Mouse (Mus musculus): Measurements from ENCODE around the gene Fhit.

Gene Fhit

GRCm38 (mm10) chr14:9620902-9621540 lies 1540.8 kb downstream of the Fhit start:
- DNase-seq (ENCODE audit: low read depth in 2 of 2, low spot score in 2 of 2): no peak

- no peak for DNase-seq (ENCODE audit: low read depth in 2 of 2, low spot score in 2 of 2)
Measured at GRCm38 (mm10) chr14:9619840-9620239, 1542.0 kb downstream of the Fhit start.

GRCm38 (mm10) chr14:9613126-9613525 lies 1548.7 kb downstream of the Fhit start:
- DNase-seq (ENCODE audit: low read depth in 2 of 2, low spot score in 2 of 2): no peak

- DNase-seq (ENCODE audit: low read depth in 2 of 2, low spot score in 2 of 2): no peak
Measured at GRCm38 (mm10) chr14:9609120-9609519, 1552.7 kb downstream of the Fhit start.

GRCm38 (mm10) chr14:9606584-9607377 lies 1555.1 kb downstream of the Fhit start:
- no peak for DNase-seq (ENCODE audit: low read depth in 2 of 2, low spot score in 2 of 2)

GRCm38 (mm10) chr14:9600271-9600670 lies 1561.6 kb downstream of the Fhit start:
- no peak for DNase-seq (ENCODE audit: low read depth in 2 of 2, low spot score in 2 of 2)

- DNase-seq (ENCODE audit: low read depth in 2 of 2, low spot score in 2 of 2): no peak
Measured at GRCm38 (mm10) chr14:9597460-9597977, 1564.3 kb downstream of the Fhit start.

GRCm38 (mm10) chr14:9589121-9589520 lies 1572.7 kb downstream of the Fhit start:
- no peak for DNase-seq (ENCODE audit: low read depth in 2 of 2, low spot score in 2 of 2)

- DNase-seq (ENCODE audit: low read depth in 2 of 2, low spot score in 2 of 2): no peak
Measured at GRCm38 (mm10) chr14:9587900-9588299, 1573.9 kb downstream of the Fhit start.

GRCm38 (mm10) chr14:9583227-9584155 lies 1578.3 kb downstream of the Fhit start:
- DNase-seq (ENCODE audit: low read depth in 2 of 2, low spot score in 2 of 2): no peak

GRCm38 (mm10) chr14:9556333-9556732 lies 1605.5 kb downstream of the Fhit start:
- DNase-seq (ENCODE audit: low read depth in 2 of 2, low spot score in 2 of 2): no peak

GRCm38 (mm10) chr14:9555807-9556206 lies 1606.0 kb downstream of the Fhit start:
- DNase-seq (ENCODE audit: low read depth in 2 of 2, low spot score in 2 of 2): no peak

- DNase-seq (ENCODE audit: low read depth in 2 of 2, low spot score in 2 of 2): no peak
Measured at GRCm38 (mm10) chr14:9552149-9552548, 1609.7 kb downstream of the Fhit start.

GRCm38 (mm10) chr14:9547952-9548351 lies 1613.9 kb downstream of the Fhit start:
- no peak for DNase-seq (ENCODE audit: low read depth in 2 of 2, low spot score in 2 of 2)

GRCm38 (mm10) chr14:9544364-9544763 lies 1617.5 kb downstream of the Fhit start:
- no peak for DNase-seq (ENCODE audit: low read depth in 2 of 2, low spot score in 2 of 2)

GRCm38 (mm10) chr14:9535491-9535890 lies 1626.3 kb downstream of the Fhit start:
- DNase-seq (ENCODE audit: low read depth in 2 of 2, low spot score in 2 of 2): no peak

GRCm38 (mm10) chr14:9529247-9529646 lies 1632.6 kb downstream of the Fhit start:
- DNase-seq (ENCODE audit: low read depth in 2 of 2, low spot score in 2 of 2): no peak

GRCm38 (mm10) chr14:9526136-9526535 lies 1635.7 kb downstream of the Fhit start:
- DNase-seq (ENCODE audit: low read depth in 2 of 2, low spot score in 2 of 2): no peak

- DNase-seq (ENCODE audit: low read depth in 2 of 2, low spot score in 2 of 2): no peak
Measured at GRCm38 (mm10) chr14:9517651-9518050, 1644.2 kb downstream of the Fhit start.

- no peak for DNase-seq (ENCODE audit: low read depth in 2 of 2, low spot score in 2 of 2)
Measured at GRCm38 (mm10) chr14:9509678-9510077, 1652.2 kb downstream of the Fhit start.

Data from CD8-positive naive resting alpha-beta T cell, adult 2 months (primary cell).